Mouse (Mus musculus): ENCODE measurements around the gene Fignl1. TPM values are rescaled to one million over a fixed set of nuclear protein-coding genes. Genes with fewer than 3 reads are reported as not detected.

Gene Fignl1
- total and polyA plus RNA-seq, 3 experiments: 82.8 to 189 (median 98.5) TPM

GRCm38 (mm10) chr11:11819206-11819605, 10.4 kb upstream of the Fignl1 start:
- no peak overlapping the region for H3K27ac ChIP-seq (ENCODE audit: insufficient read depth, low read depth)
- H3K4me2 ChIP-seq (ENCODE audit: insufficient read depth, low read depth, poor library complexity, severe bottlenecking): no peak overlapping the region
- in situ Hi-C loops (cut with MboI; ENCODE audit: low pct_ligation_motif_present, low pct_unique_long_range_greater_than_20kb, low sequenced_read_pairs) (loop anchor here (25.0 kb wide), 3 partner anchors 393 to 718 kb away; no protein-coding TSS in a partner anchor), dilution Hi-C loops (cut with MboI; ENCODE audit: extremely low pct_ligation_motif_present, extremely low pct_unique_long_range_greater_than_20kb, low sequenced_read_pairs) (loop anchor here (25.0 kb wide), 1 partner anchor 143 kb away; no protein-coding TSS in a partner anchor)
- no peak overlapping the region for H3K4me3 ChIP-seq (replicated peaks in 1 of 3; ENCODE audit: low read depth in 2 of 3, low read length in 2 of 3, poor library complexity in 1 of 3)
- DNase-seq (ENCODE audit: extremely low read depth): no peak
- no peaks in the 10 kb centered on the region for H3K27me3 ChIP-seq (replicated peaks)
- no peaks in the 10 kb centered on the region for H3K36me3 ChIP-seq (replicated peaks in 1 of 2; ENCODE audit: control insufficient read depth in 1 of 2, insufficient read depth in 1 of 2, low read length in 1 of 2)
- H3K9me3 ChIP-seq (replicated peaks; ENCODE audit: low read length): no peaks in the 10 kb centered on the region
- peaks cover 6 to 29% of the 10 kb centered on the region in 2 experiments for H3K4me1 ChIP-seq (ENCODE audit: control insufficient read depth in 1 of 2, insufficient read depth in 2 of 2)
- TF ChIP-seq MYC (IDR thresholded peaks at IDR 0.05; ENCODE audit: low read depth, low read length): 0 out of 2 replicates have a peak, but pooled peaks have one; percentile 68
- TF ChIP-seq TBP (conservative IDR thresholded peaks at IDR 0.05; ENCODE audit: low read depth, low read length): no peak
- peak; percentile 77 for TF ChIP-seq BHLHE40 (IDR thresholded peaks at IDR 0.05; ENCODE audit: low read depth, low read length)
- no peak for TF ChIP-seq NELFE (IDR thresholded peaks at IDR 0.05; ENCODE audit: low read depth, low read length)
- 0 out of 2 replicates have a peak, but pooled peaks have one; percentile 24 for TF ChIP-seq ETS1 (conservative IDR thresholded peaks at IDR 0.05; ENCODE audit: low read depth, low read length)
- H3K79me2 ChIP-seq (replicated peaks; ENCODE audit: control insufficient read depth, extremely low read depth, insufficient read depth, poor library complexity, severe bottlenecking): no peaks in the 10 kb centered on the region
- H3K9ac ChIP-seq (ENCODE audit: insufficient read depth, low read depth): no peak overlapping the region

GRCm38 (mm10) chr11:11818797-11819196, 10.0 kb upstream of the Fignl1 start:
- dilution Hi-C loops (cut with MboI; ENCODE audit: extremely low pct_ligation_motif_present, extremely low pct_unique_long_range_greater_than_20kb, low sequenced_read_pairs): loop anchor here (25.0 kb wide), 1 partner anchor 144 kb away; no protein-coding TSS in a partner anchor
- Histone ChIP-seq H3K4me1 (ENCODE audit: control insufficient read depth in 1 of 2, insufficient read depth in 2 of 2) (peaks cover 6 to 25% of the 10 kb centered on the region in 2 experiments), H3K27ac (ENCODE audit: insufficient read depth, low read depth) (no peak overlapping the region)

GRCm38 (mm10) chr11:11815737-11816136, 7.0 kb upstream of the Fignl1 start:
- Histone ChIP-seq H3K9ac (ENCODE audit: insufficient read depth, low read depth) (no peak overlapping the region), H3K4me1 (ENCODE audit: control insufficient read depth in 1 of 2, insufficient read depth in 2 of 2) (peaks cover 4 to 37% of the 10 kb centered on the region in 2 experiments)

More at GRCm38 (mm10) chr11:11818797-11819196, 10.0 kb upstream of the Fignl1 start:
- DNase-seq (ENCODE audit: extremely low read depth): no peak
- Histone ChIP-seq H3K4me2 (ENCODE audit: insufficient read depth, low read depth, poor library complexity, severe bottlenecking) (no peak overlapping the region), H3K9ac (ENCODE audit: insufficient read depth, low read depth) (no peak overlapping the region), H3K9me3 (replicated peaks; ENCODE audit: low read length) (no peaks in the 10 kb centered on the region), H3K36me3 (replicated peaks in 1 of 2; ENCODE audit: control insufficient read depth in 1 of 2, insufficient read depth in 1 of 2, low read length in 1 of 2) (no peaks in the 10 kb centered on the region), H3K79me2 (replicated peaks; ENCODE audit: control insufficient read depth, extremely low read depth, insufficient read depth, poor library complexity, severe bottlenecking) (no peaks in the 10 kb centered on the region), H3K27me3 (replicated peaks) (no peaks in the 10 kb centered on the region), H3K4me3 (replicated peaks in 1 of 3; ENCODE audit: low read depth in 2 of 3, low read length in 2 of 3, poor library complexity in 1 of 3) (no peak overlapping the region)
- in situ Hi-C loops (cut with MboI; ENCODE audit: low pct_ligation_motif_present, low pct_unique_long_range_greater_than_20kb, low sequenced_read_pairs): loop anchor here (25.0 kb wide), 3 partner anchors 394 to 719 kb away; no protein-coding TSS in a partner anchor
- TF ChIP-seq CHD1 (IDR thresholded peaks at IDR 0.05; ENCODE audit: low read depth, low read length) (no peak), NELFE (IDR thresholded peaks at IDR 0.05; ENCODE audit: low read depth, low read length) (no peak), RCOR1 (conservative IDR thresholded peaks at IDR 0.05; ENCODE audit: low read depth, low read length) (no peak), MEF2A (IDR thresholded peaks at IDR 0.05; ENCODE audit: borderline replicate concordance, low read depth, low read length) (no peak)

More at GRCm38 (mm10) chr11:11815737-11816136, 7.0 kb upstream of the Fignl1 start:
- Histone ChIP-seq H3K36me3 (replicated peaks in 1 of 2; ENCODE audit: control insufficient read depth in 1 of 2, insufficient read depth in 1 of 2, low read length in 1 of 2) (no peaks in the 10 kb centered on the region), H3K4me2 (ENCODE audit: insufficient read depth, low read depth, poor library complexity, severe bottlenecking) (no peak overlapping the region), H3K79me2 (replicated peaks; ENCODE audit: control insufficient read depth, extremely low read depth, insufficient read depth, poor library complexity, severe bottlenecking) (no peaks in the 10 kb centered on the region), H3K9me3 (replicated peaks; ENCODE audit: low read length) (no peaks in the 10 kb centered on the region), H3K27me3 (replicated peaks) (no peaks in the 10 kb centered on the region), H3K4me3 (replicated peaks in 1 of 3; ENCODE audit: low read depth in 2 of 3, low read length in 2 of 3, poor library complexity in 1 of 3) (no peak overlapping the region), H3K27ac (ENCODE audit: insufficient read depth, low read depth) (no peak overlapping the region)
- TF ChIP-seq MAFK (IDR thresholded peaks at IDR 0.05; ENCODE audit: insufficient replicate concordance, low read length) (no peak), ZMIZ1 (IDR thresholded peaks at IDR 0.05; ENCODE audit: low read depth, low read length) (no peak), NELFE (IDR thresholded peaks at IDR 0.05; ENCODE audit: low read depth, low read length) (no peak)
- dilution Hi-C loops (cut with MboI; ENCODE audit: extremely low pct_ligation_motif_present, extremely low pct_unique_long_range_greater_than_20kb, low sequenced_read_pairs): loop anchor here (25.0 kb wide), 1 partner anchor 147 kb away; no protein-coding TSS in a partner anchor
- no peak for DNase-seq (ENCODE audit: extremely low read depth)
- in situ Hi-C loops (cut with MboI; ENCODE audit: low pct_ligation_motif_present, low pct_unique_long_range_greater_than_20kb, low sequenced_read_pairs): loop anchor here (25.0 kb wide), 3 partner anchors 397 to 722 kb away; no protein-coding TSS in a partner anchor
